Mouse (Mus musculus) frontal cortex, postnatal 10 days (tissue): ENCODE data around the gene Slc19a2.

Experiments
- DNase-seq, 2 experiments: peaks; one replicate each; pipeline ENCODE4 v3.0.0; 2022; ENCODE audit warnings: low spot score in 2 of 2, mixed read lengths in 1 of 2

Slc19a2 gene

DNA sequence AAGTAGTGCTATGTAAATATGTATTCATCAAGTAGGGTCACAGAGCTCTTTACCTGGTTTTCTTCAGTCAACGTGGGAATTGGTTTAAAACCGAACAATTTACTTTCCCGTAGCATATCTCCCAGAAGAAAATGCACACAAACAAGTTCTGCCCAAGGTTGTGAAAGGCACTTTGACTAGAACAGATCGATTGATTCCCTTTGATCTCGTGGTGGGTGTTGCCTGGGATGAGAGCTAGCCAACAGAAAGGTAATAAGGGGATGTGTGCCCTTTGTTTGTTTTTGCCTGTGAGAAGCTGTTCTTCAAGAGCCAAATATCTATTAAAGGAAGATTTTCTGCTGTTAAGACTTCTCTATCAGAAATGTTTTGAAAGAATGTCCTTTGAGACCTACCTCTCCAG, 3.7 kb downstream of the Slc19a2 start:
- no peak for DNase-seq

GRCm38 (mm10) chr1:164254836-164255235, 6.0 kb downstream of the Slc19a2 start:
- DNase-seq, result no peak

DNA sequence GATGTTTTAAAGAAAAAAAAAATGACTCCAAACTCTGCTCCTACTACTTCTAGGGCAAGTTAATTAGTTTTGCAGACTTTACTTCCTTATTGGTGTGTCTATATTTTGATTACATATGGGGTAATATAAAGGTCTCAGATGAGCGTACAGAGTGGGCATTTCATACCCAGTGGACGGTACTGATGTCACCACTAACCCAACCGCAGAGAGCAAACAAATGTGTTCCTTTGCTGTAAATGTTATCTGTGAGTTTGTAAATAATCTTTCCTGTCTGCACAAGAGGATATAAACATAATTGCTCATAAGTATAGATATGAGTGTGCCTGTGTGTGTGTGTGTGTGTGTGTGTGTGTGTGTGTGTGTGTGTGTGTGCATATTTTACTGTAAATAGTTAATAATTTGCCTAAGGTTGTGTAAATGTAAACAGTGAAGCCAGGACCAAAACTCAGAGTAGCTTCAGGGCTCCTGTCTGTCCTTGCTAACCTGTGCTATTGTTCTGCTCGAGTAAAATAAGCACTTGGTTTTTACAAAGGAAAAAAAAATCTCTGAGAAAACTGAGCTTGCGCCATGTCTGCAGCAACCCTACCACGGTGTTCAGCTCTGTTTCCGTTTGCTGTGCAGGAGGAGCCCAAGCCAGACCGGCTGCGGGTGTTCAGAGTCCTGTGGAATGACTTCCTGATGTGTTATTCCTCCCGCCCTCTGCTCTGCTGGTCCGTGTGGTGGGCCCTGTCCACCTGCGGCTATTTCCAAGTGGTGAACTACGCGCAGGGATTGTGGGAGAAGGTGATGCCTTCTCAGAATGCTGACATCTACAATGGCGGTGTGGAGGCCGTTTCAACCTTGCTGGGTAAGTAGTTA, 11.6 kb downstream of the Slc19a2 start:
- DNase-seq, result no peak

DNA sequence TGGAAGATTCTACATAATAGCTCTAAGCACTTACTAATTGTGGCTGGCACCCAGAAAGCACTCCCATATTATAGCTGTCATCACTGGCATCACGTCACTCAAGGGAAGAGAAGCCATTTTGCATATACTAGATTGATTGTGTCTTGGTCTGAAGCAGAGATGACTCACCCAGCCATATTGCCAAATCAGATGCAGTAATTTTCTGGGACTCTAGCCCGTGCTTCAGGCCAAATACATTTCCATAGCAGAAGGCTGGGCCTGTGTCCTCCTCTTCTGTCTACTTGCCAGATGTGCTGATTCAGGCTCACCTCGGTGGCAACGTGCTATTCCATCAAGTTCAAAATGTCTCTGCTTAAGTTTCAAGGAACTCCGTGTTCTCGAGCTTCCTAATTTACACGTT, 12.7 kb downstream of the Slc19a2 start:
- DNase-seq, result no peak

DNA sequence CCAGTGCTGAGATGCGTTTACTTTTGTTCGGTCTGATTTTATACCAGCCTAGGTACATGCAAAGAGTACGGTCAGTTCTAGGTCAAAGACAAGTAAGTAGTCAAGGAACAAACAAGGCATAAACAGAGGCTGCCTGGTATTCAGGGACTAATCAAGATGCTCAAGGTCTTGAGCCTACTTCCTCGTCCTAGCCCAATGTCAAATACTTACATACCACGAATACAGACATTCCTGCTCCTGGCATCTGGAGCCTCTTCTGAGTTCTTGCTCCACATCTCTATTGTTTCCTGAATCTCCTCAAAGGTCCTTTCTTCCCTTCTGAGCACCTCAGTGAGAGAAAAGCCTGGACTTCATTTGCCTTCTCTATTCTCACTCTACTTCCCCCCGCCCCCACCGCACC, 22.1 kb downstream of the Slc19a2 start:
- DNase-seq, result no peak

DNA sequence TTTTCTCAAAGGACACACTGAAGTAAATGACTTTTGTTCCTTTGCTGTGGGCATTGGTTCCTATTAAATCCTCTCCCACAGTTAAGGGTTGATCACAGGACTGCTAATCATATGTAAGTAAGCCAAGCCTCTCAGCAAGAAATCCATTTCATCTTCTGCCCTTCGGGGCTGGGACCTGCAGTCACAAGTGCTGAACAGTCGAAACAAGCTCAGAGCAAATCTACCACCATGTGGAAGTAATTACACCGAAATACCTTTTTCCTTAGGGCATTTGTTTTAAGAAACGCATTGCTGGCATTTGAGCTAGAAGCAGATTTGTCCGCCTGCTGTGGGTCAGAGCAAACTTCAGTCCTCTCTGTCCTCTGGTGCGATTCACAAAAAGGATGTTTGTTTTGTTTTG, 24.8 kb downstream of the Slc19a2 start:
- DNase-seq, result no peak

DNA sequence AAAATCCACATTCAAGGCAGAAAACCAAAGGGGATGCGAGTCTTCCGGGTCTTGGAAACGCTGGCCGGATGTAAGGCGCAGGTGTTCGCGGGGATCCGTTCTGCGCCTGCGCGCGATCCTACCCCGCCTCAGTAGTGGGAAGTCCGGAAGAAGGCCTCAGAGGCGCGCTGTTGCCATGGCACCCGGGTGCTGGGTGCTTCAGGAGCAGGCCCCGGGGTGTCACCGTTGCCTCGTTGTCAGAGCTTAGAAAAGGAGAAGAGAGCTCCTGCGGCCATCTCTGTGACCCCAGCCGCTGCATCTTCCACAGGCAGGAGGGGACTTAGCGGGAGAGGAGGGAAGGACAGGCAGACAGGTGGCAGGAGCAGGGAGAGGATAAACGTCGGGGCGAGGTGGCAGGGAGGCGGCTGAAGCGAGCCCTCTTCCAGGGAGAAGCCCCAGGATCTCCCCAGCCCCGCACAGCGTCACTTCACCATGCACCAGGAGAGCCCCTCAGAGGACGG, 26.7 kb downstream of the Slc19a2 start, which contains the start of gene Ccdc181:
TSS of gene Ccdc181 (plus strand) at position 131 of the 500 bp plus-strand sequence.
- peak; percentile 92 to 93 for DNase-seq

DNA sequence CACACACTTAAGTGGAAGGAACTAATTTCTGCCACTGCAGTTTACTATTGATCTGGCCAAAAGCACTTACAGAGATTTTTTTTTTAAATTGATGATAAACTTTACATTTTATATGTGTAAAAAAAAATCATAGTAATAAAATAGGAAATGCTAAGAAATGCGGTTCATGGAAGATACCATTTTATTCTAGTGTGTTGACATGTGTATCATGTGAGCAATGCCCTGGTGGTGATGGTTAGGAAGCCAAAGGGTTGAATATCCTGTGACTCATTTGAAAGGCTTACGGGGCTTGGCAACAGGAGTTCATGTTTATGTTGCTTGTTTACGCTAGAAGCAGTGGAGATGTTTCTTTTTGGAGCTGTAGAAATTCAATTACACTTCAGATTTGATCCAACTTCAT, 27.7 kb downstream of the Slc19a2 start:
- no peak for DNase-seq

DNA sequence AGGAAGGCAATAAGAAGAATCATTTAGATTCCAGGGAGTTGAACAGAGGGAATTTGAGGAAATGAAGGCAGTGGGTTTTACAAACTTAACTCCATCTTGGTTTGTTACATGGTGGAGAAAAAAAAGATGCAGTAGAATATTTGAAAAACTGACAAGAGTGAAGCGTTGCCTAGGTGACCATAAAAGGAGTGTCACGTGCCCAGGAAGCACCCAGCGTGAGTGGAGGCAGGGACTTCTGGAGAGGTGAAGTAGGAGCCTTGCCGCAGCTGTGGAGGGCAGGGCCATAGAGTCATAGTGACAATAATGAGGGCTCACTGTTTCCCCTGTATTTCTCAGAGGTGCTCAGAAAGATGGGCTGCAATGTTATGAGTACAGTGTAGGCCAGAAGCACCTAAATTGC, 30.5 kb downstream of the Slc19a2 start:
- DNase-seq, result no peak

- DNase-seq, result no peak
Observed at GRCm38 (mm10) chr1:164284007-164284406, 35.2 kb downstream of the Slc19a2 start.

DNA sequence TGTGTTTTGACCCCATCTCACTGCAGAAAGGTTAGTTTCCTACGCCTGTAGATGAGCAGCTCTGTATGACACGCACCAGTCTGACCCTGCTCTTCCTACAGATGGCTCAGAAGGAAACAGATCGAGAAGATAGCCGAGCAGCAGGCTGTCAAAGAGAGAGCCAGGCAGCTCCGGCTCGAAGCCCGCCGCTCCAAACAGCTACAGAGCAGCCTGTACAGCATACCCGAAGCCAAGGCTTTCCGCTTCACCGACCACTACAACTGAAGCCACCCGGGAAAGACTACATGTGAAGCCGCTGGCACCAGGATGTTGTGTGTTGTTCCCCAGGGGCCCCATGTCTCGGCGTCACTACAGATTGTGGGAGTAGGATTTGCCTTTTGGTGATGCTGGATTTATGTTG, 38.6 kb downstream of the Slc19a2 start:
- no peak for DNase-seq

DNA sequence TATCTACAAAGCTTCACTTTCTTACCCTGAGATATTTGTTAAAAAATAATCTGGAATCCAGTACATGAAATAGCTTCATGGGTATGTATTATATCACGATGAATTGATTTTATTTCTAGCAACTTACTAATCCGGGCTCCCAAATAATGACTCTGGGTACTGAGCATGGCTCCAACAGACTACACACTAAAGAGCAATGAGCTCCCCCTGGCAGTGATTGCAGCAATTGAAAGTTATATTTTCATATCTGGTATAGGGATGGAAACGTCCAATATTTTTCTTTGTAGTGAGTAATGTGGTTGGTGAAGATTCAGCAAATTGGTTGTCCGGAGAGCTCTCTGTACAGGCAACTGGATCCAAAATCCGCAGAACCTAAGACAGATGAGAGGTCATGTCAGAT, 43.2 kb downstream of the Slc19a2 start:
- no peak for DNase-seq

DNA sequence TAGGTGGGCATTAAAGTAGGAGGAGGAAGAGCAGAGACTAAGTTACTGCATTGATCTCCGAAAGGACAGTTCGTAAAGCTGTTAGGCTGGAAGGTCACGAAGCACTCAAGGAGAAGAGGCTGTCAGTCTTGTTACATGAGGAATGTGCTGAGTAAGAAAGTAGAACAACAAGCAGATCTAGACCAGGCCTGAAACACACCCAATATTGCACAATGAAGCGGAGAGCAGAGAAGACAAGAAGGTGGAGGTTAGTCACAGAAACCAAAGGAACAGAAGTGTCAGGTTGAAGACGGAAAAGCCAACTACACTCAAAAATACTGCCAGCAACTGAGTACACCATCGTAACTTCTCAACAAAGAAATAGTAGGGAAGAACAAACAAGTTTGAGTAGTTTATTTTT, 45.2 kb downstream of the Slc19a2 start:
- no peak for DNase-seq

- DNase-seq, result no peak
Observed at GRCm38 (mm10) chr1:164296473-164296872, 47.6 kb downstream of the Slc19a2 start.

GRCm38 (mm10) chr1:164301949-164302348, 53.1 kb downstream of the Slc19a2 start:
- no peak for DNase-seq

- no peak for DNase-seq
Observed at GRCm38 (mm10) chr1:164303821-164304220, 55.0 kb downstream of the Slc19a2 start, which contains the start of gene Nme7. Nme7 (plus strand) TSS chr1:164304121.

DNA sequence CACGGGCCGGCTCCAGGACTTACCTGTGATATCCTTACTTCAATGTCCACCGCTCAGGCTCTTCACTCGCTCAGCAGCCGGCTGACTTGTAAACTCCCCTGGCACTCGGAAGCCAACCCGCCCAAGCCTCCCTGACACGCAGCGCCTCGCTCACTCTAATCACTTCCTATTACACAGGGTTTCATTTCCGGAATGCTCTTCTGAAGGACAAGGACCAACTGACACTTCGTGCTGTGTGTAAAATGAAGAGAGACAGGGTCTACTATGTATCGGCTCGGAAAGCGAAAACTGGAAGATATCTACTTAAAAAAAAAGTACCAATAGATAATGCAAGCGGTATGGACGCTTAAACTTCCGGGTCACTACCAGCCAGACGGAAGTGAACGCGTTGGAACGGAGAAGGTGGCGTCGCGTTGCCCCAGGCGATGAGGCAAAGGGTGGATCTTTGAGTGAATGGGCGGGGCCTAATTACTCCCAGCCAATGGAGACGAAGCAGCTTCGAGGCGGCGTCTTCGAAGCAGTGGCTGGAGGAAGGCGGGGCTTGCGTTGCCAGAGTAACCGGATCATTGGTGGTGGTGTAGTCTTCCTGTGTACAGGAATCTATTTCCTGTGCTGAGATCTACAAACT, 58.4 kb downstream of the Slc19a2 start, which contains the start of gene Blzf1:
TSS of gene Blzf1 (minus strand) at position 366 of the 628 bp plus-strand sequence.
- DNase-seq, result peak; percentile 94 to 98

DNA sequence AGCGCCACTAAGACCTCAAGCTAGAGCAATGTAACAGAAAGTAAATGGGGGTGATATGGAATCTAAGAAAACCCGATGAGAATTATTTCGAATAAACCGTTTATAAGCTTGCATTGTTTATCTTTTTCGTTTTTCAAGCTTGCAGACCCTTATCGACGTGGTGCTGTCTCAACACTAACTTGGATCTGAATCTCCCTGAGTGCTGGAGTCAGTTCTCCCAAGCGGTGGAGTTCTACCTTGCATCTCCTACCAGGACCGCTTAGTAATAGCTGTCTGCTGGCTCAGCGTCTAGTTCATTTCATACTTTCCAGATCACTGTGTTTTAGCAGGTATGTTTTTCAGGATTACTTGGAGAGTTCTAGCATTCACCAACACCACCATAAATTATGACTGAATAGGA, 59.1 kb downstream of the Slc19a2 start:
- no peak for DNase-seq

DNA sequence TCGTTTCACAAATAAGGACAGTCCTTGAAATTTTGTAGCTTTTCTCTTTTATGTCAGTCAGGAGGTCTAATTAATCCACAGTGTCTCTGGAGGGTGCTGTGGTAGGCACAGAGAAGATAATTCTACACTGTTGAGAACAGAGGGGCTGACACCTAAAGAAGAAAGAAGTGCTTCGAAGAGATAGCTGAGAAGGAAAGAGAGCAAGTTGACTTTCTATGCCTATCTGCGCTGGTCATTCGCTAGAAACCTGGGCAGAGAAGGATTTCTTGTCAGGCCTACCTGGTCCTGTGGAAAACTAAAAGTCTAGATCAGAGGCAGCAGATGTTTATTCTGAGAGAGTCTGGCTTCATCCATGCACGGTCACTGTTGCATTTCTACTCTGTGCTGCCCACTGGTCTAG, 65.2 kb downstream of the Slc19a2 start:
- DNase-seq, result no peak
